Mouse (Mus musculus): ENCODE results near the gene Tbccd1.

The Tbccd1 gene

DNA sequence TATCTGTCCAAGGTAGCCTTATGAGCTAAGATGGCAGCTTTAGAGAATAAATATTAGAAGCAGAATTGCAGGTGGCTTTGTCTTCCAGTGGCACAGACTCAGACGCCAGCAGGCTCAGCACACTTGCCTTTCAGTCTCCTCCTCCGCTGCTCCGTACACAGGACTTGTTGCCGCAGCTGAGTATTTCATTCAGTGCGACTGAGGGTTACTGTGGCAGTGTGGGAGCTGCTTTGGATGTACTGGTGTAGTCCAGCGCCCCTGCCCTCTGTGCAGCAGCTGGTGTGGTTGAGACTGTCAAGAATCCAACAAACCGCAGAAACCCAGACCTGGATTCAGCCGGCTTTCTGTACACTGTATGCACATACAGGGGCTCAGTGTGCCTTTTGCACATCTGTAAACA lies 14.9 kb upstream of the Tbccd1 start:
- DNase-seq (ENCODE audit: low read depth, low spot score) = no peak

DNA sequence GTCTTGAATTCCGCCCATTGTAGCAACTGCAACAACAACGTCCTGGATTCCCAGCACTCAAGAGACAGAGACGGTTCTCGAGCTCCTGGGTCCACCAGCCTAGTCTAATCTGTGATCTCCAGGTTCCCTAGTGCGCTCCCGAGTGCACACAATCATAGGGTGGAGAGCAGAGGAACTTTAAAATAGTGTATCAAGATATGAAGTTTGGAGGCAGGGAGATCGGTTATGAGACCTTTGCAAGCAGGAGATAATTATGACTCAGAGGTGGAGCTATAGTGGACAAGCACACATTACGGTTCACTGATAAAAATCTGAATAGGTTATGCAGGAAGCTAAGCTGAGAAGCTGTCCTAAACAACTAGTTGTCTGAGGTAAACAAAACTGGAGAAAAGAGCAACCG lies 696 bp downstream of the Tbccd1 start:
- no peak for DNase-seq (ENCODE audit: low read depth, low spot score)

DNA sequence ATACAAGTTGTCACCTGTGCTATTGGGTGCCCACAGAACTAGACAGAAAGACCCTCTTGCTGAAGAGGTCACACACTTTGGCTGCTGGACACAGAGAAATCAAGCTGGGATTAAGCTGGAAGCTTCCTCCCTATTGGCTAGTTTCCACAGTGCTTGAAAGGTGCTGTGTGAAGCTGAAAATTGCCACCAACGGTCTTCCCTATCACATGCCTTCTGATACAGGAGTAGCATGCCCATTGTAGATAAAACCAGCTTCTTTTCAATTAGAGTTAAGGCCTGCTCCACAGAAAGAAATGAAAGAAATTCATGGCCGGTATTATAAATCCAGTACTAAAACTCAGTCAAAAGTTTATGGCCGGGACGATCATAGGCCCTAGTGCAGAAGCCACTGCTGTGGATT lies 4.8 kb downstream of the Tbccd1 start:
- no peak for DNase-seq (ENCODE audit: low read depth, low spot score)

DNA sequence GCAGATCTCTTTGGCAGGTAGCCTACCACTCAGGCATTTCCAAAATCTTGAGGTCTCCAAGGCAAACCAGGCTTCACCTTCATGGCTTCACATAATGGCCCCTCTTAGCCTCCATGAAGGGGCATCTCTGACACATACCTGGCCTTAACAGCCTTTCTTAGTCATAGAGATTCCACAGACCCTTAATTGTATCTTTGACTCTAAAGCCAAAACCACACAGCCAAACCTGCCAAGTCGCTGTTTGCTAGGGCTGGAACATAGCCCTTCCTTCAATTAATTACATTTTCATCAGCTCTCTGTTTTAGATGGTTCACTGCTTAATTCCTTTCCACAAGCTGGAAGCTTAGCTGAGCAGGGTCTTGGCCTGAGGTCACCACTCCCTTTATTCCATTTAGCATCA lies 9.1 kb downstream of the Tbccd1 start:
- no peak for DNase-seq (ENCODE audit: low read depth, low spot score)

DNA sequence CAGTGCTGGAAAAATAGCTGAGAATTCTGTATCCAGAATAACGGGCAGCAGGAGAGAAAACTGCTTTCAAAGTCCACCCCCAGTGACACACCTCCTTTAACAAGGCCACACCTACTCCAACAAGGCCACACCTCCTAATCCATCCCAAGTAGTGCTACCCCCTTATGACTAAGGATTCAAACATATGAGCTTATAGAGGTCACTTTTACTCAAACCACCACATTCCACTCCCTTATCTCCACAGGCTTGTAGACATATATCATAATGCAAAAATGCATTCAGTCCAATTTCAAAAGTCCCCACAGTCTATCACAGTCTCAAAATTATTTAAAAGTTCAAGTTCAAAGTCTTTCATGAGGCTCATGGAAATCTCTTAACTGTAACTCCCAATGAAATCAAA lies 9.8 kb downstream of the Tbccd1 start:
- no peak for DNase-seq (ENCODE audit: low read depth, low spot score)

DNA sequence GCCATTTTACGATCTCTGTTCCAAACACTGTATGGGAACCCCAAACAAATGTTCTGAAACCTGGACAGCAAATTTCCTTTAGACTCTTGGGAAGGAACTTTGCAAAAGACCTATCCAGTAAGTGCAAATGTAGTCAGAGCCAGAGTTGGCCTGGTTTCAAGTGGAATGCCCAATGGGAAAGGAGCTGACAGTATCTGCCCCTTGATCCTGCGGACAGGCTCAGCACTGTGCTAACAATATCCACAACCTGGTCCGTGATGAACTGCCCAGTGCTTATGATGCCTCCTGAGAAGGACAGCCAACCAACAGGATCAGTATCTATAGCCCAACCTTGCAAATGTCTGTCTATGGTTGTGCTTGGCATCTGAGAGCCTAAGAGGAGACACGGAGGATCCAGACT lies 12.0 kb downstream of the Tbccd1 start:
- no peak for DNase-seq (ENCODE audit: low read depth, low spot score)

DNA sequence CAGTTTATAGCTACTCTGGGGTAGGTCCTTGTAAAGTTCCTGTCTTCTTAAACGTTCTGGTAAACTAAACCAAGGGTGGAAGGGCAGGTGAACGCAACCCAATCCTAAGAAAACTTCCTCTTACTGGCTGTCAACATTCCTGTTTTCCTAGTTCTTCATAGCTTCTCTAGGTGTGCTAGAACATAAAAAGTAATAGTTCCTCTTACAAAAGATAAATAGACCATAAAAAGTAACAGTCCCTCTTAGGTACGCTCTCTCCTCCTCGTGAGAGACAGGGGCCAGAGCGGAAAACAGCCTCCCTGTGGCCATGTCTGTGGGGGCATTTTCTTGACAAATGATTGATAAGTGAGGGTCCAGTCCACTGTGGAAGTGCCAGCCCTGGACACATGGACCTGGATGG lies 12.6 kb downstream of the Tbccd1 start:
- no peak for DNase-seq (ENCODE audit: low read depth, low spot score)

DNA sequence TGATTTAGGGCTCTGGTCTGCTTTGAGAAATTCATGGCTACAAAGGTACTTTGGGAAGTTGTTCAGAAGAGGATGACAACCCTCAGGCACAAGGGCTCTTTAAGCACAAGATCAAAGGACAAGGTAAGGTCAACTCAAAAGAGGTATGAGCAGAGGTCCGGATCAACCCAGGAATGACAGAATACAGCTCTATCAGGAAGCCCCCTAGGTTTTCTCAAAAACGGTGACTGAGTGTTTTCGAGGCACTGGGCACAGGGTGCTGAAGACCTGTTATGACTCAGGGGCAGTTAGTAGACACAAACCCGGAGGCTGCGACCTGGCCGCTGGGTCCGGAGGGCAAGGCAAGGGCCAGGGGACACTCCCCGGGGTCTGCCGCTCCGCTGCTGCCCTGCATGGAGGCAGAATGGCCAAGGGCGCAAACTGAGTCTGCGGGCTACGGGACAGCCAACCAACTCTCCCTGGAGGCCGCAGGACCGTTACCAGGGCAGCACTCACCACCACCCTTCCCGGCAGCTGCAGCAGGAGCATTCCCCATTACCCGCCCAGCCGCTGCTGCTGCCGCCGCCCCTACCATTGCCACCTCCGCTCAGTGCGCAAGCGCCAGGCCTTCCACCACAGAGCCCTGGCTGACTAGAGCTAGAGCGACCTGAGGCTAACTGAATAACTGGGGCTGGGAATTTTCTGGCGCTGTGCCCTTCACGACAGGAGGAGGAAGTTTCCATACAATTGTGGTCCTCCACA lies 13.2 kb downstream of the Tbccd1 start:
- DNase-seq (ENCODE audit: low read depth, low spot score) = peak; percentile 83

DNA sequence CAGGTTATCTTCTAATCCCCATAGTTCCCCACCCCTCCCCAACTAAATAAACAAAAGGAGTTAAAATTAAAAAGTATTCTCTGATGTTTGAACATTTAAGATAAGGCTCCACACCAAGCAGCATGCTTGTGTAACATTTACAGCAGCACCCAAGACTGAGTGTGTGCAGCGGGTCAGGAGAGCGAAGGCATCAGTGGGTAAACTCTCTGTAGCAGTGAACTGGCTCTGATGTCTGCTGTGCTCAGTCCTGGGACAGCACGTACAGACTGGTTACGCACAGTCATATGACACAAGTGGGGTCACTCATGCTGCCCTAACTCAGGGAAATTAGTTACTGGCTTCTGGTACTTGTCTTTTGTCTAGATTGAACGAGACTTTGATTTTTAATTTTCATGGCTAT lies 14.6 kb downstream of the Tbccd1 start:
- DNase-seq (ENCODE audit: low read depth, low spot score) = no peak

DNA sequence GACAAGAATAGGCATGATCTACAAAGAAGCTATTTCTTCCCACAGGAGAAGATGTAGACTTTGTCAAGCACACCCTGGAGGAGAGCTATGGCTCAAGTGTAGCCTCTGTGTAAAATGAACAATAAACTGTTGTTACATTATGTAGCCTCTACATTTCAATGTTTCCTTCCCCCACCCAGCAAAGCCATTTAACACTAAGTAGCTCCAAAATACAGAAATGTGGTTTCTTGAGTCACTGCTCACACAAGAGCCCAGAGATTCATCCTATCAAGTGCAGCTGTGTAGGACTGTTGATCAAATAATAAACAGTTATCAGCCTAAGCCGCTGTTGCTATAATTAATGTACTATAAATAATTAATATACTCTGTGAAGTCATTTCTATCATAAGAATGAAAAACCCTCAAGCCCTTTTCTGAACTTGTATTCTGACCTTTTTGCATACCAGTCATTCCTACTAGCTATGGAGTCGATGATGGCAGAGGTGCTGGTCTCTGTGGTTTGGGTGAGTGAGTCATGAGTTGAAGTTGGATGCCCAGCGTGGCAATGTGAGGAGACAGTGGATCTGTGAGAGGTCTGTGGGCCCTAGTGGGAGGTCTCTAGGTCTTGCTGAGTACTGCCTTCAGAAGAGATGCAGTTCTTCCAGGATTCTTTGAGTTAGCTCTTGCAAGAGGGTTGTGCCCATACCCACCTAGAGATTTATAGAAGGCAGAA lies 18.2 kb downstream of the Tbccd1 start:
- DNase-seq (ENCODE audit: low read depth, low spot score) = no peak

DNA sequence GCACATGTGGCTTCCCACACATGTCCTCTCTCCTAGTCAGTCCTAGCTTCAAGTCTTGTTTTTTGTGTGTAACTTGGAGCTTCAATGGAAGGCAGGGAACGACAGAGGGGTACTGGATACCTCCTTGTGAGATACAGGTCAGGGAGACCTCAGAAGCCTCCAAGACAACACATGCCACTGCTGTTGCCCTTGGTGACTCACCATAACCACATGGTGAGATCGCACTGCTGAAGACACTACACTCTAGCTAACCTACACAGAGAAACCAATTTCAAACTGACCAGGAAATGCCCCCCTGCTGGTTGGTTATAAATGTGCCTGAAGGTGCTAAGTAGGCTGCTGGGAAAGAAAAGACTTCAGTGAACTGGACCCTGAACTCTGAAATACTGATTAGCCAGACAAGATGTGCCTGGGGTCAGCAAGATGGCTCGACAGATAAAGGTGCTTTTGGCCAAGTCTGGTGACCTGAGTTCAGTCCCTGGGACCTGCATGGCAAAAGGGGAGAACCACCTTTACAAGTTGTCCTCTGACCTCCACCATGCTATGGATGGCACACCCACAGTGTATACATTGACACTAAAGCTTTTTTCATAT lies 24.4 kb downstream of the Tbccd1 start:
- no peak for DNase-seq (ENCODE audit: low read depth, low spot score)

DNA sequence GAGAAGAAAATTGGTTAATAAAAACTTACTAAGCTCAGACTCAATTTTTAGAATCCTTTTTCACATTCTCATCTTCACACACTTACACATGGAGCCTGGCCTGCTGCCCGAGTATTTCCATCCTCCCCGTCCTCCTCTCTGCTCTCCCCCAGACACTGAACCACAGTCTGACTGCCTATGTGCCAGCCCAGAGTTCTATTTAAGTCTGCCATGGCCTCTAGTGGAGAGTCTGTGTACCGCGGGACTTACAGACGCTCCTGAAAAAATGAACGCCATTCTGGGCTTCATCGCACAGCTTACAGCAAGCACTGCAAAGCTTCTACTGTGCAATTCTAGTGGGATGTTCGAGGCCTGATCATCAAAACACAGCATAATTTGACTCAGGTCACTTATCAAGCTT lies 36.7 kb downstream of the Tbccd1 start:
- DNase-seq (ENCODE audit: low read depth, low spot score) = peak; percentile 55

DNA sequence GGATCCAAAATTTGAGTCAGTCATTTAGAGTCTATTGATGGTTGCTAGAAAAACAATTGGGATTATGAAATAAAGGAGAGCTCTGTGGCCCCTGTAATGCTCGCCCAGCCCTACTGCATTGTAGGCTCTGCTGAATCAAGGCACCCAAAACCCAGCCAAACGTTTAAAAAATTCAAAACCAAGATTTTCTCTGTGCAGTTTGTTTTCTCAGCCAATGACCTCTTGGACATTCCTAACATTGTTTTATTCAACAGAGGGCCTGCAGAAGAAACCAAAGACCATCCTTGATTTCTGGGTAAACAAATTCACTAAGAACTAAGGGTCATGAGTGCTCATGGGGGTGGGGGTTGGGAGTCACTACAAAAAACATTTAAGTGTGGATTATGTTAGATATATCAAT lies 46.0 kb downstream of the Tbccd1 start, which contains the start of gene Crygs:
Gene Crygs, minus strand, starts transcription at position 101 of the 400 bp plus-strand sequence.
- no peak for DNase-seq (ENCODE audit: low read depth, low spot score)

DNA sequence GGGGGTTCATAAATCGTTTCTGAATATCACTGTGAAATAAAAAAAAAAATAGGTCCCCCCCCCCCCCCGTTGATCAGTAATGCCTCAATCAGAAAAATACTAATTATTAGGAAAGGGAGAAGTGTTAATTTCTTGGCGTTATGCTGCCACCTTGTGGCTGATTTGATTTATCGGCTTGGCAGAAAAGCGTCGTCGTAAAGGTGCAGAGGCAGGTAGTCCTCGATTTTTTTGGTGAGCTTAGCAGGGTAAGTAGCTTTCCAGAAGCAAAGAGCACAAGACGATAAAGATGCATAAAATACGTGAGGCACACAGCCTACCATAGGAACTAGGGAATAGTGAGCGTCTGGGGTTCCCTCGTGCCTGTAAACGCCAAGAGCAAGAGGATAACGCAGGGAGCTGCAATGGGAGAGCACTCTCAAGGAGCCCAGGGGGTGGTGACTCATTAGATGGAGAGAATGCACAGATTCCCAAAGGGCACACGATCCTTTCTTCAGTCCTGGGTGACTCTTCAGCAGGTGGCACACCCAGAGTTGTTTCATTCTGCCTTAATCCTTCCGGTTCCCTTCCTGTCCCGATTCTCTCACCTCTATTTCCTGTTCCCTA lies 49.9 kb downstream of the Tbccd1 start:
- peak; percentile 49 for DNase-seq (ENCODE audit: low read depth, low spot score)

DNA sequence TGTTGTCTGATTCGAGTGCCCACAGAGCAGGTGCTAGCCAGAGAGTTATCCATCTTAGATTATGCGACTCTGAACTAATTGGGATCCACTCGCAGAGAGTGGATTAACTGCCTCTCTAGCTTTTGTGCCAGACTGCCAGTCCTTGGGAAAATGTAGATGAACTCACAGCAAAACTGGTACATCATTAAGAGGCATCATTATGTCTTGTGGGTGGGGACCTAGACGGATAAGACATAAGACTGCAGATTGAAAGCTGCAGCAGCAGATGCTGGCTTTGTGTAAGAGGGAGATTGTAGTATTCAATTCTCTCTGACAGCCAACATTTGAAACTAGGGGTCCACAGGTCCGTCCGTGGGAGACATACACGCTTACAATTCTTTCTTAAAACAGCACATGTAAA lies 54.7 kb downstream of the Tbccd1 start:
- no peak for DNase-seq (ENCODE audit: low read depth, low spot score)

DNA sequence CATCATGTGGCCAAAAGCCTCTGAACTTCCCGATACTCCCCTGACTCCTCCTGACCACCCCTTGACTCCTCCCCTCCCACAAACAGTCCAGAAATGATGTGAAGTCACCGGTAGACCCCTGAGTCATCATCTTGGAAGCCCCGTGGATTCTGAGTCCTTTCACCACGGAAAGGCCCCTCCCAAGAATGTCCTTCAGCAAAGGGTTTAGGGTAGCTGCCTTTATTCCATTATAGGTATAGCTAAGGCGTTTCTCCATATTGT lies 56.7 kb downstream of the Tbccd1 start:
- peak; percentile 13 for DNase-seq (ENCODE audit: low read depth, low spot score)

DNA sequence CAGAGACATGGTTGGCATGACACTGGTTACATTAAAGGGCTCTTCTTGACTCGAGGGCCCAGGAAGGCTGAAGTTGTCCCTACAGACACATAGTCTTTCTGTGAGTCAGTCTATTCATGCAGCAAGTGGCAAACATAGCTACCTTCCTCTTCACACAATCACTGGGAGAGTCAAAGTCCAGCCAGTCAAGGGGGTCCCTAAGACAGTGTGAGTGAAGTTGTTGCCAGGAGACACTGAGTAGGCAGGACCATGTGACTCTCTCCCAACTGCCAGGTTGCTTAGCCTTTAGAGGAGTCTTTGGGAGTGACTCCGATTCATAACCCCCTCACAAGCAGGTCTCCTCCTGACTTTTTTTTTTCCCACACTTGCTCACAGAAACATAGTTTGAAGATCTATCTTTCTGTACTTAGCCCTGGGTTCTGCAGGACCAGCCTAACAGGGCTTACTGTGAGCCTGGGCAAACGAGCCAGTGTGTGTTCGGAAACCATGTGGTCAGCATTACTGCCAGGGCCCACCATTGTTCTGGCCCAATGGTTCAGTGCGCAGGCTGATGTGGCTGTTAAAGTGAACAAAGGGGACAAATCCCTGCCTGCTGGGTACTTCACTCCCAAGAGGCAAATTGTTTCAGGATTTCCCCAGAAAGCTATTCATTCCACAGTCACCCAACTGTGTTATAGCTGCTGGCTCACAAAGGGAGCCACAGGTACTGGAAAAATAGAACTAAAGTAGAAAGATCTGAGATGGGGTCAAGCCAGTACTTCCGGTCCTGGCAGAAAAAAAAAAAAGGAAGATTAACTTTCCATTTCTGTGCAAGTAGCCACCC lies 57.2 kb downstream of the Tbccd1 start:
- peak; percentile 68 for DNase-seq (ENCODE audit: low read depth, low spot score)

DNA sequence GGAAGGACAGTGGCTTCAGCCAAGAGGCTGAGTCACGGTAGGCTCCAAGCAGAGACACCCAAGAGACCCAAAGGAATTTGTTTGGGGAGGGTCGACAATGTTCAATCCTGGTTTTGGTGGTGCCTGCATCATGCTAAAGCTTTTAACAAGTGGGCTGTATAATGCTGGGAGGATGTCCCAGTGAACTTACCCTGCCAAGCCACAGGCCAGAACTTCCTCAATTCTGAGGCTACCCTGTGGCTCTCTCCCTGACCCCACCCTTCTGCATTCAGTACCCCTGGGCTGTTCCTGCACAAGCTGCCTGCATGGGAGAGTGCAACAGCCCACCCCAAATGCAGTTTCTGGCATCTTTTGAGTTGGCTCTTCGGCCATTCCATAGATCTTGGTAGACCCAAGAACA lies 58.9 kb downstream of the Tbccd1 start:
- DNase-seq (ENCODE audit: low read depth, low spot score) = no peak

DNA sequence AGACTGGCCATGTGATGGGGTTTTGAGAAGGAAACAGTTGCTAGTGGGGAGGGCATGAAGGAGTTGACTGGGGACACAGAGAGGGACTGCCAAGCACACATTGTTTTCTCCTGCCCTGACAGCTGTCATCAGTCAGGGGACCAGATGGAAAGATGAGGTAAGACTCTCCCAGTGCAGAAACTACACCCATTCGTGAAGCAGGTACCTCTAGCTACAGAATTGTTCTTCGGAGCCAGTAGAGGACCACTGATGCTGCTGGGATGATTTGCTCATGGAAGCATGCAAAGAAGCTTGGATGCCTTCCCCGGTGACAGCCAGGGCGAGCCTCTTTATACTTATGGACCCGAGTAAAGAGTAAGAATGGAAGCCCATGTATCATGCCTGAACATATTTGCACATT lies 59.9 kb downstream of the Tbccd1 start:
- DNase-seq (ENCODE audit: low read depth, low spot score) = no peak

DNA sequence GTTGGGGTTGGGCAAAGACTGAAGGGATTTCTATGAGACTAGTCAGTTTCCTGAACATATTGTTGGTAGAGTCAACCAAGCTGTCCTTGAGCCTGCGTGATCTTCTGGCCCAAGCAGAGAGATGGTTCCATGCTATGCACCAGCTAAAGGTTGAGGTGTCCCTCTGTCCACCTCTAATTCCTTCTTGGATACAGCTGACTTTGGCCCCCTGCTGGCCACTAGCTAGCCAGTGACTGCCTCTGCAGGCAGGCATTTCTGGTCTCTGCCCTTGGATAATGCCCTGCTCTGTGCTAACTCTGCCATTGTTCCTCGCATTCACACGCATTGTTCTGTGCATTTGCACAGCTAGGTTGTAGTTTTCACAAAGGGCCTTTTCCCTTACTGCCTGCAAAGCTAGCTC lies 62.0 kb downstream of the Tbccd1 start:
- no peak for DNase-seq (ENCODE audit: low read depth, low spot score)

DNA sequence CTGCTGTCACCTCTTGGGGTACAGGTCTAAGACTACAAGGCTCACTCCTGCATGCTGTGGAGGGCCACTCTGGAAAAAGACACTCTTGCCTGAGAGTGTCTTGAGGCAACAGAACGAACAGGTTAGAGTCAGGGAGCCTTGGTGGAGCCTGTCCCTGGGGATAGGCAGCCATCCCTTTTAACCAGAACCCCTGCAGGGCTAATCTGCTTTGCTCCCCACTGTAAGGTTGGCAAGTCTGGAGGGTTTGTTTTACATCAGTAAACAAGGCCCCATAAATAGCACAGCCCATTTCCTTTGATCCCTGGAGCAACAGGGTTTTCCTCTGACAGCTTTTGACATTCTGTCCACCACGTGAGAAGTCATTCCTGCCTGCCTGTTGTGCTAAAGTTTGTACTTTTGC lies 66.2 kb downstream of the Tbccd1 start:
- no peak for DNase-seq (ENCODE audit: low read depth, low spot score)

DNA sequence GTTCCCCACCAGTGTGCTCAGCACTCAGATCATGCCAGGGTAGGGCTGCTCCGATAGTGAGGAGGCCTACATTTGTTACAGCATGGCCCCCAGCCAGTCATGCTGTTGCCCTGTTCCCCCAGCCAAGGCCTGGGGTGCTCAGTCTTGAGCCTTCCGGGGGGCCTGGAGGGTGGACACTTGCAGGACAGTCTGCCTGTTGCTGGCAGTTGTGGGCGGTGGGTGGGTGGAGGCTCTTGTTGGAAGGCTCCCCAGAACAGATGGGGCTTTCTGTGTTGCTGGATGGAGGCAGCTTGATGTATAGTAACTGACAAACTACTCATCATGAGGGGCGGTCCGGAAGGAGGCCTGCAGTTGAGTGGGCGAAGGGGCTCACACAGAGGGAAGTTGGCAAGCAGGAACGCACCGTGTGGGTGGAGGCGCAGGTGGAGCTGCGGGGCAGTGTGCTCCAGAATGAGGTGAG lies 67.5 kb downstream of the Tbccd1 start:
- DNase-seq (ENCODE audit: low read depth, low spot score) = no peak

Measured in ES-CJ7 (cell line).